In genomic region chr6:56168736-56169135, GRCm38 (mm10) we compare ENCODE assay signal across 19 mouse cellular contexts.
DNase-seq lines count a peak whose midpoint lies in the region; ATAC-seq lines count a peak whose summit lies in the region.
"Had no signal": no experiment of that assay in that cellular context is flagged by ENCODE, and none has a peak within 500 bp of the region (broad histone marks: within the 10 kb centered on the region; RNA-seq: fewer than 3 reads in every experiment).

No protein-coding gene starts in this region.

- ATAC-seq in cerebellum, adult (ENCODE audit: insufficient number of reproducible peaks, low FRiP score, low TSS enrichment): peak; percentile 83
- ATAC-seq in activated CD4-positive, CD25-positive, alpha-beta regulatory T cell, adult 4 months: no peak
- ATAC-seq: intestine, postnatal 0 days; liver, embryonic 12.5 days had no signal

- intact Hi-C loops in left cerebral cortex, postnatal 10 days (cut with DNase I): no loop called here
- intact Hi-C loops in left cerebral cortex, postnatal 25 days (cut with DNase I): loop anchor here (1.0 kb wide), 1 partner anchor 576 kb away; no protein-coding TSS in a partner anchor

- no peak for DNase-seq in cerebellum, adult 8-10 months
- peak; percentile 38 to 59 for DNase-seq in frontal cortex, adult 2 months (ENCODE audit: extremely low spot score in 1 of 2, low spot score in 1 of 2)
- DNase-seq in frontal cortex, postnatal 10 days (ENCODE audit: low spot score in 2 of 2): no peak
- peak; percentile 22 to 36 for DNase-seq in left cerebral cortex, adult 18-20 months (ENCODE audit: low spot score in 2 of 2)
- no peak for DNase-seq in left cerebral cortex, postnatal 10 days (ENCODE audit: extremely low spot score in 1 of 2, low spot score in 2 of 2)
- DNase-seq in left cerebral cortex, postnatal 25 days (ENCODE audit: low spot score in 2 of 2): peak; percentile 18 to 84
- DNase-seq: adrenal gland, postnatal 25 days; gastrocnemius, postnatal 25 days; heart, adult 2 months; heart, postnatal 14 days; kidney, postnatal 36 days; lung, adult 18-20 months; lung, postnatal 10 days; thymus, adult 18-20 months; thymus, postnatal 36 days had no signal

Comparison
In these comparisons a context has a peak if more than half of its experiments do, and no peak if none do; other contexts are left out.
1. DNase-seq: peak in frontal cortex, adult 2 months (2 of 2), left cerebral cortex, adult 18-20 months (2 of 2) and left cerebral cortex, postnatal 25 days (2 of 2); none in cerebellum, adult 8-10 months (single experiment), frontal cortex, postnatal 10 days (0 of 2) and left cerebral cortex, postnatal 10 days (0 of 2).